In genomic region chr12:35534754-35535236, GRCm38 (mm10) we compare ENCODE assay signal across 8 mouse cellular contexts. TPM values are rescaled to one million over a fixed set of nuclear protein-coding genes. Genes with fewer than 3 reads are reported as not detected.
DNase-seq lines count a peak whose midpoint lies in the region; ATAC-seq lines count a peak whose summit lies in the region.

Gene Ahr (minus strand): TSS chr12:35535038.

- DNase-seq in NIH3T3 (ENCODE audit: low read depth) = peak; percentile 89
- peak; percentile 88 for DNase-seq in cerebellum, adult 9-10 months
- peak; percentile 70 to 71 for DNase-seq in frontal cortex, postnatal 14 days (ENCODE audit: low spot score in 2 of 2)
- DNase-seq in layer of hippocampus, postnatal 25 days (ENCODE audit: extremely low spot score in 1 of 2, low spot score in 1 of 2) = peak; percentile 69
- DNase-seq in lung, postnatal 14 days = peak; percentile 92
- peak; percentile 85 for DNase-seq in ovary, postnatal 36 days (ENCODE audit: low spot score)
- DNase-seq in thymus, postnatal 14 days = peak; percentile 93

- peak within 1 kb of the TSS; percentile 94 for H3K4me2 ChIP-seq in hindbrain, embryonic 13.5 days

- H3K27me3 ChIP-seq in hindbrain, embryonic 13.5 days = peaks cover 3% of the 10 kb centered on the region; the same call in 1 of the 2 replicates

- peak; percentile 97 for ATAC-seq in hindbrain, embryonic 13.5 days (ENCODE audit: low FRiP score)

- no peaks in the 10 kb centered on the region for H3K36me3 ChIP-seq in hindbrain, embryonic 13.5 days

- H3K27ac ChIP-seq in hindbrain, embryonic 13.5 days = peak within 1 kb of the TSS; percentile 60

- no peaks in the 10 kb centered on the region for H3K9me3 ChIP-seq in hindbrain, embryonic 13.5 days

- no peaks in the 10 kb centered on the region for H3K4me1 ChIP-seq in hindbrain, embryonic 13.5 days (replicated peaks)

- H3K9ac ChIP-seq in hindbrain, embryonic 13.5 days = peak within 1 kb of the TSS; percentile 85

- H3K4me3 ChIP-seq in hindbrain, embryonic 13.5 days = peak within 1 kb of the TSS; percentile 83

- under 1% methylated on average over 51 of the region's 52 CpGs for WGBS in hindbrain, embryonic 13.5 days

RNA-seq across cellular contexts. Expression of gene Ahr, which starts in this region (rescaled TPM):
- polyA plus RNA-seq in hindbrain, embryonic 13.5 days (2015; fragmentation: Nextera tagmentation; extraction: Ambion mirVana) = 2.5 and 3.9 TPM in 2 replicates
- 1 to 10 TPM; 8.0 to 8.9 TPM for total RNA-seq in layer of hippocampus, postnatal 25 days (2021)

Comparison
In these comparisons a context has a peak if more than half of its experiments do, and no peak if none do; other contexts are left out.
1. Peak in every context shown above with its lines: DNase-seq, ATAC-seq, H3K4me3 ChIP-seq and H3K27ac ChIP-seq.